Mouse (Mus musculus): ENCODE measurements around the gene Vmn1r90. TPM values are rescaled to one million over a fixed set of nuclear protein-coding genes. Genes with fewer than 3 reads are reported as not detected.
"Not testable (repeated sequence)": the region's sequence is repeated elsewhere in the genome, so short reads cannot be mapped to it uniquely, and the experiment has no call there.

Vmn1r90 gene
- polyA plus RNA-seq (2015; fragmentation: Nextera tagmentation; extraction: Ambion mirVana), result 0.20 and 0.21 TPM in 2 replicates

GRCm38 (mm10) chr7:14563406-14563805 lies at the start of gene Vmn1r90:
Gene Vmn1r90, minus strand, starts transcription at chr7:14563506.
- Histone ChIP-seq H3K4me2 (ENCODE audit: low read depth, low read length) (no peak within 1 kb of the TSS), H3K27me3 (ENCODE audit: control insufficient read depth, insufficient read depth, low read length) (no peaks in the 10 kb centered on the region), H3K9me3 (replicated peaks; ENCODE audit: control insufficient read depth, low read length) (0 out of 2 replicates have a peak, but pooled peaks cover 4% of the 10 kb centered on the region), H3K27ac (ENCODE audit: low read length) (no peak within 1 kb of the TSS), H3K9ac (ENCODE audit: low read length) (no peak within 1 kb of the TSS), H3K4me1 (ENCODE audit: control insufficient read depth, insufficient read depth, low read length) (no peaks in the 10 kb centered on the region), H3K4me3 (replicated peaks; ENCODE audit: low read length) (no peak within 1 kb of the TSS), H3K36me3 (ENCODE audit: control insufficient read depth, insufficient read depth, low read length) (no peaks in the 10 kb centered on the region)
- 58% methylated on average over 1 of the region's 1 CpGs for whole genome bisulfite sequencing
- no peak for ATAC-seq (ENCODE audit: insufficient read depth, low FRiP score)

GRCm38 (mm10) chr7:14593009-14593408 lies 29.7 kb upstream of the Vmn1r90 start:
- not testable (repeated sequence) for H3K4me1 ChIP-seq (ENCODE audit: control insufficient read depth, insufficient read depth, low read length); H3K36me3 ChIP-seq (ENCODE audit: control insufficient read depth, insufficient read depth, low read length); H3K4me2 ChIP-seq (ENCODE audit: low read depth, low read length); H3K9ac ChIP-seq (ENCODE audit: low read length); H3K27me3 ChIP-seq (ENCODE audit: control insufficient read depth, insufficient read depth, low read length); ATAC-seq (ENCODE audit: insufficient read depth, low FRiP score); H3K9me3 ChIP-seq (replicated peaks; ENCODE audit: control insufficient read depth, low read length); H3K27ac ChIP-seq (ENCODE audit: low read length); H3K4me3 ChIP-seq (replicated peaks; ENCODE audit: low read length)
- WGBS, result 63% methylated on average over 8 of the region's 8 CpGs

- no peaks in the 10 kb centered on the region; the same call in 1 of the 2 replicates for H3K9me3 ChIP-seq (replicated peaks; ENCODE audit: control insufficient read depth, low read length)
- no peaks in the 10 kb centered on the region for H3K36me3 ChIP-seq (ENCODE audit: control insufficient read depth, insufficient read depth, low read length)
- 78% methylated on average over 1 of the region's 1 CpGs for WGBS
- H3K4me3 ChIP-seq (replicated peaks; ENCODE audit: low read length), result no peak overlapping the region
- no peaks in the 10 kb centered on the region for H3K27me3 ChIP-seq (ENCODE audit: control insufficient read depth, insufficient read depth, low read length)
- H3K9ac ChIP-seq (ENCODE audit: low read length), result no peak overlapping the region
- no peak for ATAC-seq (ENCODE audit: insufficient read depth, low FRiP score)
- H3K4me1 ChIP-seq (ENCODE audit: control insufficient read depth, insufficient read depth, low read length), result no peaks in the 10 kb centered on the region
- H3K27ac ChIP-seq (ENCODE audit: low read length), result no peak overlapping the region
- no peak overlapping the region for H3K4me2 ChIP-seq (ENCODE audit: low read depth, low read length)
Observed at GRCm38 (mm10) chr7:14552284-14552683, 11.0 kb downstream of the Vmn1r90 start.

GRCm38 (mm10) chr7:14525280-14525679 lies 38.0 kb downstream of the Vmn1r90 start:
- no peaks in the 10 kb centered on the region for H3K27me3 ChIP-seq (ENCODE audit: control insufficient read depth, insufficient read depth, low read length)
- WGBS, result 54% methylated on average over 1 of the region's 1 CpGs
- H3K9me3 ChIP-seq (replicated peaks; ENCODE audit: control insufficient read depth, low read length), result no peaks in the 10 kb centered on the region
- no peaks in the 10 kb centered on the region for H3K36me3 ChIP-seq (ENCODE audit: control insufficient read depth, insufficient read depth, low read length)
- H3K4me3 ChIP-seq (replicated peaks; ENCODE audit: low read length), result no peak overlapping the region
- H3K4me1 ChIP-seq (ENCODE audit: control insufficient read depth, insufficient read depth, low read length), result no peaks in the 10 kb centered on the region
- no peak overlapping the region for H3K9ac ChIP-seq (ENCODE audit: low read length)
- ATAC-seq (ENCODE audit: insufficient read depth, low FRiP score), result no peak
- H3K27ac ChIP-seq (ENCODE audit: low read length), result no peak overlapping the region
- H3K4me2 ChIP-seq (ENCODE audit: low read depth, low read length), result no peak overlapping the region

- ATAC-seq (ENCODE audit: insufficient read depth, low FRiP score), result no peak
- H3K36me3 ChIP-seq (ENCODE audit: control insufficient read depth, insufficient read depth, low read length), result no peaks in the 10 kb centered on the region
- H3K9me3 ChIP-seq (replicated peaks; ENCODE audit: control insufficient read depth, low read length), result no peaks in the 10 kb centered on the region; the same call in 1 of the 2 replicates
- 88% methylated on average over 1 of the region's 1 CpGs for WGBS
- H3K27ac ChIP-seq (ENCODE audit: low read length), result no peak overlapping the region
- no peaks in the 10 kb centered on the region for H3K4me1 ChIP-seq (ENCODE audit: control insufficient read depth, insufficient read depth, low read length)
- H3K4me2 ChIP-seq (ENCODE audit: low read depth, low read length), result no peak overlapping the region
- H3K27me3 ChIP-seq (ENCODE audit: control insufficient read depth, insufficient read depth, low read length), result no peaks in the 10 kb centered on the region
- no peak overlapping the region for H3K4me3 ChIP-seq (replicated peaks; ENCODE audit: low read length)
- no peak overlapping the region for H3K9ac ChIP-seq (ENCODE audit: low read length)
Observed at GRCm38 (mm10) chr7:14522636-14523035, 40.7 kb downstream of the Vmn1r90 start.

- Histone ChIP-seq H3K4me2 (ENCODE audit: low read depth, low read length) (no peak overlapping the region), H3K36me3 (ENCODE audit: control insufficient read depth, insufficient read depth, low read length) (no peaks in the 10 kb centered on the region), H3K27me3 (ENCODE audit: control insufficient read depth, insufficient read depth, low read length) (no peaks in the 10 kb centered on the region), H3K9ac (ENCODE audit: low read length) (no peak overlapping the region), H3K27ac (ENCODE audit: low read length) (no peak overlapping the region), H3K4me1 (ENCODE audit: control insufficient read depth, insufficient read depth, low read length) (no peaks in the 10 kb centered on the region), H3K4me3 (replicated peaks; ENCODE audit: low read length) (no peak overlapping the region), H3K9me3 (replicated peaks; ENCODE audit: control insufficient read depth, low read length) (no peaks in the 10 kb centered on the region; the same call in 1 of the 2 replicates)
- ATAC-seq (ENCODE audit: insufficient read depth, low FRiP score), result no peak
- WGBS, result 66% methylated on average over 3 of the region's 3 CpGs
Observed at GRCm38 (mm10) chr7:14518301-14518700, 45.0 kb downstream of the Vmn1r90 start.

Other genes starting within 250 kb of the Vmn1r90 start
- not detected in 2 replicates for gene Obox8, start 229.9 kb downstream of the Vmn1r90 start, polyA plus RNA-seq (2015; fragmentation: Nextera tagmentation; extraction: Ambion mirVana)
- 0.18 and 0.21 TPM in 2 replicates for gene Sult2a8, start 116.7 kb downstream of the Vmn1r90 start, polyA plus RNA-seq (2015; fragmentation: Nextera tagmentation; extraction: Ambion mirVana)
- not detected in 2 replicates for gene Sult2a7, start 69.3 kb downstream of the Vmn1r90 start, polyA plus RNA-seq (2015; fragmentation: Nextera tagmentation; extraction: Ambion mirVana)
- gene Obox7, start 96.0 kb upstream of the Vmn1r90 start, polyA plus RNA-seq (2015; fragmentation: Nextera tagmentation; extraction: Ambion mirVana), result not detected in 2 replicates